Mouse (Mus musculus): ENCODE results near the gene Tmprss7. TPM values are rescaled to one million over a fixed set of nuclear protein-coding genes. Genes with fewer than 3 reads are reported as not detected.

The Tmprss7 gene
- polyA plus RNA-seq, 1 experiment: not detected

- Histone ChIP-seq H3K4me1 (ENCODE audit: control insufficient read depth, insufficient read depth, low read length) (no peaks in the 10 kb centered on the region), H3K27me3 (ENCODE audit: control insufficient read depth, insufficient read depth, low read length, poor library complexity, severe bottlenecking) (peaks cover 3% of the 10 kb centered on the region; the same call in 1 of the 2 replicates), H3K27ac (ENCODE audit: insufficient read depth, low read length) (no peak overlapping the region), H3K36me3 (ENCODE audit: control insufficient read depth, insufficient read depth, low read length, poor library complexity, severe bottlenecking) (no peaks in the 10 kb centered on the region), H3K4me3 (ENCODE audit: low read depth, low read length) (no peak overlapping the region), H3K9ac (ENCODE audit: low read depth, poor library complexity, severe bottlenecking) (no peak overlapping the region), H3K9me3 (replicated peaks; ENCODE audit: control insufficient read depth, insufficient read depth, low read length, poor library complexity, severe bottlenecking) (no peaks in the 10 kb centered on the region)
- TF ChIP-seq POLR2A (IDR thresholded peaks at IDR 0.05; ENCODE audit: insufficient read depth, low read length) (no peak), EP300 (IDR thresholded peaks at IDR 0.05; ENCODE audit: insufficient read depth, low read depth, low read length) (no peak), CTCF (IDR thresholded peaks at IDR 0.05; ENCODE audit: low read depth, low read length) (no peak)
Observed at GRCm38 (mm10) chr16:45619751-45620375, 73.6 kb downstream of the Tmprss7 start.

- H3K9ac ChIP-seq (ENCODE audit: low read depth, poor library complexity, severe bottlenecking): no peak overlapping the region
- no peaks in the 10 kb centered on the region for H3K9me3 ChIP-seq (replicated peaks; ENCODE audit: control insufficient read depth, insufficient read depth, low read length, poor library complexity, severe bottlenecking)
- no peaks in the 10 kb centered on the region for H3K4me1 ChIP-seq (ENCODE audit: control insufficient read depth, insufficient read depth, low read length)
- H3K36me3 ChIP-seq (ENCODE audit: control insufficient read depth, insufficient read depth, low read length, poor library complexity, severe bottlenecking): no peaks in the 10 kb centered on the region
- no peak for TF ChIP-seq EP300 (IDR thresholded peaks at IDR 0.05; ENCODE audit: insufficient read depth, low read depth, low read length)
- no peak for TF ChIP-seq POLR2A (IDR thresholded peaks at IDR 0.05; ENCODE audit: insufficient read depth, low read length)
- TF ChIP-seq CTCF (IDR thresholded peaks at IDR 0.05; ENCODE audit: low read depth, low read length): no peak
- peaks cover 3% of the 10 kb centered on the region; the same call in 1 of the 2 replicates for H3K27me3 ChIP-seq (ENCODE audit: control insufficient read depth, insufficient read depth, low read length, poor library complexity, severe bottlenecking)
- H3K4me3 ChIP-seq (ENCODE audit: low read depth, low read length): no peak overlapping the region
- no peak overlapping the region for H3K27ac ChIP-seq (ENCODE audit: insufficient read depth, low read length)
Observed at GRCm38 (mm10) chr16:45615944-45616343, 77.5 kb downstream of the Tmprss7 start.

GRCm38 (mm10) chr16:45613247-45613646 is 80.2 kb downstream of the Tmprss7 start:
- Histone ChIP-seq H3K36me3 (ENCODE audit: control insufficient read depth, insufficient read depth, low read length, poor library complexity, severe bottlenecking) (no peaks in the 10 kb centered on the region), H3K27me3 (ENCODE audit: control insufficient read depth, insufficient read depth, low read length, poor library complexity, severe bottlenecking) (peaks cover 3% of the 10 kb centered on the region; the same call in 1 of the 2 replicates), H3K4me3 (ENCODE audit: low read depth, low read length) (no peak overlapping the region), H3K9ac (ENCODE audit: low read depth, poor library complexity, severe bottlenecking) (no peak overlapping the region), H3K27ac (ENCODE audit: insufficient read depth, low read length) (no peak overlapping the region), H3K4me1 (ENCODE audit: control insufficient read depth, insufficient read depth, low read length) (no peaks in the 10 kb centered on the region), H3K9me3 (replicated peaks; ENCODE audit: control insufficient read depth, insufficient read depth, low read length, poor library complexity, severe bottlenecking) (no peaks in the 10 kb centered on the region)
- no peak for TF ChIP-seq EP300 (IDR thresholded peaks at IDR 0.05; ENCODE audit: insufficient read depth, low read depth, low read length)
- no peak for TF ChIP-seq POLR2A (IDR thresholded peaks at IDR 0.05; ENCODE audit: insufficient read depth, low read length)
- no peak for TF ChIP-seq CTCF (IDR thresholded peaks at IDR 0.05; ENCODE audit: low read depth, low read length)

GRCm38 (mm10) chr16:45610267-45610666 is 83.2 kb downstream of the Tmprss7 start, which contains the start of gene Gcsam:
Gene Gcsam (plus strand): TSS chr16:45610380.
- no peak within 1 kb of the TSS for H3K9ac ChIP-seq (ENCODE audit: low read depth, poor library complexity, severe bottlenecking)
- no peaks in the 10 kb centered on the region for H3K36me3 ChIP-seq (ENCODE audit: control insufficient read depth, insufficient read depth, low read length, poor library complexity, severe bottlenecking)
- H3K9me3 ChIP-seq (replicated peaks; ENCODE audit: control insufficient read depth, insufficient read depth, low read length, poor library complexity, severe bottlenecking): no peaks in the 10 kb centered on the region
- no peaks in the 10 kb centered on the region for H3K27me3 ChIP-seq (ENCODE audit: control insufficient read depth, insufficient read depth, low read length, poor library complexity, severe bottlenecking)
- no peaks in the 10 kb centered on the region for H3K4me1 ChIP-seq (ENCODE audit: control insufficient read depth, insufficient read depth, low read length)
- H3K27ac ChIP-seq (ENCODE audit: insufficient read depth, low read length): no peak within 1 kb of the TSS
- TF ChIP-seq EP300 (IDR thresholded peaks at IDR 0.05; ENCODE audit: insufficient read depth, low read depth, low read length): no peak
- TF ChIP-seq POLR2A (IDR thresholded peaks at IDR 0.05; ENCODE audit: insufficient read depth, low read length): no peak
- no peak for TF ChIP-seq CTCF (IDR thresholded peaks at IDR 0.05; ENCODE audit: low read depth, low read length)
- H3K4me3 ChIP-seq (ENCODE audit: low read depth, low read length): no peak within 1 kb of the TSS

- TF ChIP-seq POLR2A (IDR thresholded peaks at IDR 0.05; ENCODE audit: insufficient read depth, low read length) (no peak), CTCF (IDR thresholded peaks at IDR 0.05; ENCODE audit: low read depth, low read length) (no peak), EP300 (IDR thresholded peaks at IDR 0.05; ENCODE audit: insufficient read depth, low read depth, low read length) (no peak)
- H3K9me3 ChIP-seq (replicated peaks; ENCODE audit: control insufficient read depth, insufficient read depth, low read length, poor library complexity, severe bottlenecking): no peaks in the 10 kb centered on the region
- no peaks in the 10 kb centered on the region for H3K27me3 ChIP-seq (ENCODE audit: control insufficient read depth, insufficient read depth, low read length, poor library complexity, severe bottlenecking)
- no peaks in the 10 kb centered on the region for H3K36me3 ChIP-seq (ENCODE audit: control insufficient read depth, insufficient read depth, low read length, poor library complexity, severe bottlenecking)
- H3K9ac ChIP-seq (ENCODE audit: low read depth, poor library complexity, severe bottlenecking): no peak overlapping the region
- no peak overlapping the region for H3K4me3 ChIP-seq (ENCODE audit: low read depth, low read length)
- H3K27ac ChIP-seq (ENCODE audit: insufficient read depth, low read length): no peak overlapping the region
- no peaks in the 10 kb centered on the region for H3K4me1 ChIP-seq (ENCODE audit: control insufficient read depth, insufficient read depth, low read length)
Observed at GRCm38 (mm10) chr16:45609300-45609699, 84.2 kb downstream of the Tmprss7 start.

GRCm38 (mm10) chr16:45608481-45608954 is 84.9 kb downstream of the Tmprss7 start:
- no peak overlapping the region for H3K4me3 ChIP-seq (ENCODE audit: low read depth, low read length)
- H3K27me3 ChIP-seq (ENCODE audit: control insufficient read depth, insufficient read depth, low read length, poor library complexity, severe bottlenecking): no peaks in the 10 kb centered on the region
- H3K9me3 ChIP-seq (replicated peaks; ENCODE audit: control insufficient read depth, insufficient read depth, low read length, poor library complexity, severe bottlenecking): no peaks in the 10 kb centered on the region
- no peak overlapping the region for H3K27ac ChIP-seq (ENCODE audit: insufficient read depth, low read length)
- H3K4me1 ChIP-seq (ENCODE audit: control insufficient read depth, insufficient read depth, low read length): no peaks in the 10 kb centered on the region
- no peaks in the 10 kb centered on the region for H3K36me3 ChIP-seq (ENCODE audit: control insufficient read depth, insufficient read depth, low read length, poor library complexity, severe bottlenecking)
- H3K9ac ChIP-seq (ENCODE audit: low read depth, poor library complexity, severe bottlenecking): no peak overlapping the region
- no peak for TF ChIP-seq EP300 (IDR thresholded peaks at IDR 0.05; ENCODE audit: insufficient read depth, low read depth, low read length)

Other genes with a start within 250 kb of the Tmprss7 start
- gene Gm609, start 200.7 kb downstream of the Tmprss7 start, polyA plus RNA-seq (2011; ENCODE audit: insufficient read depth, insufficient read length, low read depth, missing spikeins): 0.31 TPM in 1 of 2 replicates, not detected in the other
- gene Gm17783, start 161.6 kb downstream of the Tmprss7 start, polyA plus RNA-seq (2011; ENCODE audit: insufficient read depth, insufficient read length, low read depth, missing spikeins): not detected in 2 replicates
- gene Slc9c1, start 158.3 kb downstream of the Tmprss7 start, polyA plus RNA-seq (2011; ENCODE audit: insufficient read depth, insufficient read length, low read depth, missing spikeins): not detected in 2 replicates
- gene Gcsam, start 83.3 kb downstream of the Tmprss7 start, polyA plus RNA-seq (2011; ENCODE audit: insufficient read depth, insufficient read length, low read depth, missing spikeins): not detected in 2 replicates
- gene BC016579, start 39.6 kb downstream of the Tmprss7 start, polyA plus RNA-seq (2011; ENCODE audit: insufficient read depth, insufficient read length, low read depth, missing spikeins): not detected in 2 replicates
- 3.7 and 4.9 TPM in 2 replicates for gene Tagln3, start 30.9 kb upstream of the Tmprss7 start, polyA plus RNA-seq (2011; ENCODE audit: insufficient read depth, insufficient read length, low read depth, missing spikeins)
- gene Abhd10, start 49.3 kb upstream of the Tmprss7 start, polyA plus RNA-seq (2011; ENCODE audit: insufficient read depth, insufficient read length, low read depth, missing spikeins): 24.1 and 25.9 TPM in 2 replicates